Mouse (Mus musculus): ENCODE results near the gene Map2k1.
"Not testable (repeated sequence)": the region's sequence is repeated elsewhere in the genome, so short reads cannot be mapped to it uniquely, and the experiment has no call there.

The Map2k1 gene

GRCm38 (mm10) chr9:64207509-64208084 is 45.8 kb downstream of the Map2k1 start:
- in situ Hi-C loops (cut with MboI), result no loop called here

GRCm38 (mm10) chr9:64202866-64203265 is 50.6 kb downstream of the Map2k1 start:
- in situ Hi-C loops (cut with MboI), result no loop called here

- in situ Hi-C loops (cut with MboI), result no loop called here
These were observed 51.1 kb downstream of the Map2k1 start for GRCm38 (mm10) chr9:64202331-64202730.

- in situ Hi-C loops (cut with MboI), result no loop called here
These were observed 53.5 kb downstream of the Map2k1 start for GRCm38 (mm10) chr9:64199897-64200296.

- in situ Hi-C loops (cut with MboI), result not testable (repeated sequence)
These were observed 54.5 kb downstream of the Map2k1 start for GRCm38 (mm10) chr9:64198763-64199418.

GRCm38 (mm10) chr9:64198068-64198762 is 55.2 kb downstream of the Map2k1 start:
- in situ Hi-C loops (cut with MboI), result no loop called here

- in situ Hi-C loops (cut with MboI), result no loop called here
These were observed 55.9 kb downstream of the Map2k1 start for GRCm38 (mm10) chr9:64197524-64197923.

GRCm38 (mm10) chr9:64195554-64195953 is 57.9 kb downstream of the Map2k1 start:
- in situ Hi-C loops (cut with MboI), result no loop called here

- in situ Hi-C loops (cut with MboI), result no loop called here
These were observed 59.6 kb downstream of the Map2k1 start for GRCm38 (mm10) chr9:64193879-64194278.

- in situ Hi-C loops (cut with MboI), result loop anchor here (5.0 kb wide), 1 partner anchor 73 kb away; no protein-coding TSS in a partner anchor
These were observed 69.1 kb downstream of the Map2k1 start for GRCm38 (mm10) chr9:64184166-64184840.

GRCm38 (mm10) chr9:64183295-64183694 is 70.1 kb downstream of the Map2k1 start:
- in situ Hi-C loops (cut with MboI), result loop anchor here (5.0 kb wide), 1 partner anchor 74 kb away; no protein-coding TSS in a partner anchor

- in situ Hi-C loops (cut with MboI), result no loop called here
These were observed 74.3 kb downstream of the Map2k1 start, which contains the start of gene Snapc5 for GRCm38 (mm10) chr9:64178974-64179646. TSS of gene Snapc5 (plus strand) at chr9:64179274.

GRCm38 (mm10) chr9:64178610-64178973 is 74.8 kb downstream of the Map2k1 start:
- in situ Hi-C loops (cut with MboI), result no loop called here

GRCm38 (mm10) chr9:64175378-64175777 is 78.1 kb downstream of the Map2k1 start:
- in situ Hi-C loops (cut with MboI), result no loop called here

- in situ Hi-C loops (cut with MboI), result no loop called here
These were observed 78.7 kb downstream of the Map2k1 start for GRCm38 (mm10) chr9:64174766-64175165.

- in situ Hi-C loops (cut with MboI), result no loop called here
These were observed 79.1 kb downstream of the Map2k1 start for GRCm38 (mm10) chr9:64174341-64174740.

GRCm38 (mm10) chr9:64173666-64174220 is 79.7 kb downstream of the Map2k1 start:
- in situ Hi-C loops (cut with MboI), result no loop called here

GRCm38 (mm10) chr9:64172816-64173665 is 80.4 kb downstream of the Map2k1 start, which contains the start of the genes Zwilch and Rpl4:
TSS of gene Zwilch (minus strand) at chr9:64173104.
TSS of gene Rpl4 (plus strand) at chr9:64173375.
- in situ Hi-C loops (cut with MboI), result no loop called here

GRCm38 (mm10) chr9:64172145-64172815 is 81.2 kb downstream of the Map2k1 start:
- in situ Hi-C loops (cut with MboI), result no loop called here

GRCm38 (mm10) chr9:64169967-64170366 is 83.5 kb downstream of the Map2k1 start:
- in situ Hi-C loops (cut with MboI), result not testable (repeated sequence)

All from mature B cell (primary cell).